Mouse (Mus musculus): ENCODE measurements around the gene Tsen15.
"Not testable (repeated sequence)": the region's sequence is repeated elsewhere in the genome, so short reads cannot be mapped to it uniquely, and the experiment has no call there.

The Tsen15 gene

DNA sequence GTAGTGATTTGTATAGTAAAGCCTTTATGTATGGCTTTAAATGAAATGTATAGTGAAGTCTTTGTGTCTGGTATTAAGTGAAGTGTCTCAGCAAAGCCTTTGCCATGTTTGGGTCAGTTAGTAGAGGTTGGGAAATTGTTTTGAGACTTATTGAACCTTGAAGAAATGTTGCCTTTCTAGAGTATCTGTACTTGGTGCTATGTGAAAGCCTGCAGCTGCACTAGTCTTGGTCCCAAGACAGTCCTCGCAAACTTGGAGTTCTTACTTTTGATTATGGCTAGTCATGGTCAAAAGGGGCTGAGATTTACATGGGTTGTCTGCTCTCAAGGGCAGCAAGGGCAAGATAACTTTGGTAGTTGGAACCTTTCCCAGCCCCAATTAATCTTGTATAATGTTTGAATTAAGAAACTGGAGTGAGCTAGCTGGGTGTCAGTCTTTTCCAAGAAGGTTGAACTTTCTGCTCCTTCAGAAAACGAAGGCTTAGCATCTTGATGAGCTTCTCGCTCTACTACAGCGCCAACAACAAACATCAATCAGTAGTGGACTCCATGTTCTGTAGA, 8.5 kb upstream of the Tsen15 start:
- in situ Hi-C loops (cut with MboI; ENCODE audit: low pct_unique_long_range_greater_than_20kb in 1 of 2, low sequenced_read_pairs in 2 of 2, unreplicated experiment in 1 of 2) = no loop called here

DNA sequence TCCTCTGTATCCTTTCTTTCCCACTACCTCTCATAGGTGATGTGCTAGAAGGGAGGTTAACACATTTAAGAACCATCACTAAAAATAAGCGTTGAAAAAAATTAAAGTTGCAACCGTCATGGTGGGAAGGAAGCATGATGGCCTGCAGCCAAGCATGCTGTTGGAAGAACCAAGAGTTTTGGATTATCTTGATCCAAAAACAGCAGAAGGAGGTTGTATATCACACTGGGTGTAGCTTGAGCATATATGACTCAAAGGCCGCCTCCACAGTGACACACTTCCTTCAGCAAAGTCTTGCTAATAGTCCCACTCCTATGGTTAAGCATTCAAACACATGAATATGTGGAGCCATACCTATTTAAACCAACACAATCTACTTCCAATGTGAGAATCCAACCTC, 7.6 kb upstream of the Tsen15 start:
- in situ Hi-C loops (cut with MboI; ENCODE audit: low pct_unique_long_range_greater_than_20kb in 1 of 2, low sequenced_read_pairs in 2 of 2, unreplicated experiment in 1 of 2) = no loop called here

DNA sequence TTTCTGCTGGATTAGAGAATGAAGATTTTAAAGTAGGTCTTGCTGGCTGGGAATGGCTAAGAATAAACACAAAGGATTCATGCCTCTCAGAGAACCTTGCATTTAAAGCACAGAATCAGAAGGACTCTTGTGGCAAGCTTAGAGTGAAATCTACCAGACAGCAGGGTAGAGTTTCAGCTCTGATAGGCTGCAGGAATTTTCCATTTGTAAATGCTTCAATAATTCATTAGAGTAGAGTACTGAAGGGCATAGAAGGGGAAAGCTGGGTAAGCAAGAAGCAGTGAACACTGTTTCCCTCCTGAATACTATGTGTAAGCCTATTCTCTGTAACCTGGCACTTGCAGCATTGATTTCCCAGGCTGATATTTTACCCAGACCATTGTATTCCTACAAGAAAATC, 2.8 kb upstream of the Tsen15 start:
- in situ Hi-C loops (cut with MboI; ENCODE audit: low pct_unique_long_range_greater_than_20kb in 1 of 2, low sequenced_read_pairs in 2 of 2, unreplicated experiment in 1 of 2) = no loop called here

DNA sequence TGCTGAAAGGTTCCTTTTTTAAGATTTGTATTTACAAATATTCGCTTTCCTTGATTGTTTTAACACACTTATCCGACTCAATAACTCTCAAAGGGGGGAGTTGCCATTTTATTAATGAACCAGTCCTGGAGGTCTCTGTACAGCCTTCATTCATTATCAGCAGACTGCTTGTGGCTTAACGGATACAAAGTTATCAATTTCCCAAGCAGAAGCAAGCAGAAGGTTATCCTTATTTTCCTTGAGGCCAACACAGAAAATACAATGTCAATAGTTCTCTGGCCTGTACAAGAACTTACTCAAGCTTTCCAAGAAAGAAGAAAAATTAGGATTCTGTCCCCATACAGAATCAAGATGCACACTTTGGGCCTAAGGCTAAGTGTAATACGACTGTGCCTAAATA, 795 bp downstream of the Tsen15 start:
- in situ Hi-C loops (cut with MboI; ENCODE audit: low pct_unique_long_range_greater_than_20kb in 1 of 2, low sequenced_read_pairs in 2 of 2, unreplicated experiment in 1 of 2) = not testable (repeated sequence)

DNA sequence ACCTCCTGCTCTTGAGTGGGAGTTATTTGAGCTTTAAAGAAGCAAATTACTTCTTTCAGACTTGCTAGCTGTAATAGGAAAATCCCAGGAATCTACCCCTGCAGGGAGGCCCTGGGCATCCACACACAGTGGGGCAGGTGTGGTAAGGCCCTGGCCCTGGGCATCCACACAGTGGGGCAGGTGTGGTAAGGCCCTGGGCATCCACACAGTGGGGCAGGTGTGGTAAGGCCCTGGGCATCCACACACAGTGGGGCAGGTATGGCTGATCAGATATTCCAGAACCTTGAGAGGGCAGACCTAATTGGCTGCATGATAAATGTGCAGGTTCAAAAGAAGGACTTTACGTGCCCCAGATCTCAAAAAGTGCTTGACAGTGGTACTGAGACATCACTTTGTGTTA, 1.9 kb downstream of the Tsen15 start:
- in situ Hi-C loops (cut with MboI; ENCODE audit: low pct_unique_long_range_greater_than_20kb in 1 of 2, low sequenced_read_pairs in 2 of 2, unreplicated experiment in 1 of 2) = no loop called here

DNA sequence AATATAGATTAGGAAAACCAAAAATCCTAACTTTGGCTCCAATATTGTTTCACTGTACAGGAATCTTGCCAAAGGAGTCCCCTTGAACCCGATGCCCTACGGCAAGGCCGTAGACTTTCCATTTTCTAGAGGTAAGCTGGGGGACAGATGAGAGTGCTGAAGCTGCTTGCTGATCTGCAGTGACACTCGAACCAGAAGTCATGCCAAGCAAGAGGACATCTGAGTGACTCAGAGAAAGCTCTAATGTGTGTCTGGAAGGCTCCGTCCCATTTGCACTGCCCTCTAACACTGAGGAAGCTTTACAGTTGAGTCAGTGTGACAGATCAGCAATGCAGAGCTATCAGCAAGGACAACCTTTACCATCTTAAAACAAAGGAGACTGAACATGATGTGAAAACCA, 8.2 kb downstream of the Tsen15 start:
- in situ Hi-C loops (cut with MboI; ENCODE audit: low pct_unique_long_range_greater_than_20kb in 1 of 2, low sequenced_read_pairs in 2 of 2, unreplicated experiment in 1 of 2) = no loop called here

DNA sequence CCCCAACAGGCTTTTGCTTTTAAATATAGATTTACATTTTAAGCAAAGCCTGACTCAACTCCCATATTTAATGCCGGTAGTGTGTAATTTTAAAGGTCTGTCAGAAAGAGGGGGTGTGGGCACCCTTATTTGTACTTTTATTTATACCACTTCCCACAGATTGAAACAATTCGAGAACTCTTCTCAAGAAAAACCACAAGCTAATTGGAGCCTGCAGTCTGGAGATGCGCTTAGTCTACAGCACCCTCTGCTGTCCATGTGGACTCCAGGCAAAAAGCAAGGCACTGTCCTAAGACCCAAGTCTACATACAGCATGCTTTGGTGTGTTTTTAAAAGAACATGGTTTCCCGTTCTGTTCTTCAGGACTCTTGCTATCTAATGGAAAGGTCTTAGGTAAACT, 17.3 kb downstream of the Tsen15 start:
- in situ Hi-C loops (cut with MboI; ENCODE audit: low pct_unique_long_range_greater_than_20kb in 1 of 2, low sequenced_read_pairs in 2 of 2, unreplicated experiment in 1 of 2) = no loop called here

DNA sequence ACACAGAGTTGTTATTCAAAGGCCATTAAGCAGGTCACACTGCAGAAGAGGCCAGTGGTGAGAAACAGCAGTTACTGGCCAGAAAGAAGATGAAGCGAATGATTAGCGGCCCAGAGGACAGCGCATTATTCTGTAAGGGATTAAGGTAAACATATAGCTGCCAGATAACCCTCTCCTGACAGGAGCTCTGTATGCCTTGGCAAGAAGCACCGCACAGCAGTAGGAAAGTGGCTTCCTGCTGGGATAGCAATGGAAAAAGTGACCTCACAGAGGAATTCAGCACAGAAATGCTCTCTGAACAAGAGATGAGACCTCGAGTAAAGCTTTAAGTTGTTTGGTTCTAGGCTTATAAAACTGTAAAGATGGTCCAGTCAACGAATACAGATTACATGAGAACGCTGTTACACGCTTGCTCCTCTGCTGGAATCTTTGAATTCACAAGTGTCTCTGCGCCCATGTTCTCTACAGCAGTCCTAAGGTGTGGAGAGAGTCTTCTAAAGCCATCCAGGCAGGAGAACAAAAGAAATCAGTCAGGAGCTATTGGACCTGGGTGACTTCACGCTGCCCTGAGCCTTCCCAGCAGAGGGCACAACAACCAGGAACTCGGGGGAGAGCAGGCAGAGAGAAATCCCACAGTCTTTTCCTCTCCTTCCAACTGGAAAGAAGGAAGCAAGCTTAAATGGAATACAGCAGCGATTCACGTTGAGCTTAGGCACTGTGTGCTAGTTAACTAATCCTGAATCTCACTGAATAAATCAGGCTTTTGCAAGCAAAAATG, 18.0 kb downstream of the Tsen15 start:
- in situ Hi-C loops (cut with MboI; ENCODE audit: low pct_unique_long_range_greater_than_20kb in 1 of 2, low sequenced_read_pairs in 2 of 2, unreplicated experiment in 1 of 2) = no loop called here

DNA sequence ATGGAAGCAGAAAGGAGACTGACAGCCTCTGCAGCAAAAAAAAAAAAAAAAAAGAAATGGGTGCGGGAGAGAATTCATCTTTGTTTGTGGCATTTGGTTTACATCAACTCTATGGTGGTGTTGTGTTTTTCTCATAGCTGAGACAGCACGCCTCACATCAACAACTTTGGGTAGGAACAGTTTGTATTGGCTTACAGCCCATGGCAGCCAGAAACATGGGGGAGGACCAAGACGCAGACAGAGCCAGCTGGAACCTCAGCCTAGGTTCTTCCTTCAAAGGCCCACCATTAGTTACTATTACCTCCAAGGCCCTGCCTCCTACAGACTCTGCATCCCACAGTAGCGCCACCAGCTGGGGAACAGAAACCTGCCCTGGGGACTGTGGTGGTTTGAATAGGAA, 29.8 kb downstream of the Tsen15 start:
- in situ Hi-C loops (cut with MboI; ENCODE audit: low pct_unique_long_range_greater_than_20kb in 1 of 2, low sequenced_read_pairs in 2 of 2, unreplicated experiment in 1 of 2) = no loop called here

DNA sequence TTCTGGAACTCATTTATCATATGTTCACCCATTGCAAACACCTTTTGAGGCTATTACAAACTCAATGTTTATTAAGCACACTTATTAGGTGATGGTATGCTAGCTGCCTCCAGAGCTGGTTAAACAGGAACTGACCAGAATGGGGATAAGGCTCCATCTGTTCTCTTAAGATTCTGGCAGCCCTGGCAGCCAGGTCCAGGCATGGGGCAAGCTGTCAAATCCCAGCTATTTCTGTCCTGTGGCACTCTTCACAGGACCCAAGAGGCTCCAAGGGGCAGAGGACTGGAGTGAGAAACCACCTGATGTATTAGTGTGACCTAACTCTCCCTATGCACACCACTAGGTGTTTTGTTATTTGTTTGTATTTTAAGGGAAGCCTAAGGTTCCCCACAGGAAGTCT, 38.5 kb downstream of the Tsen15 start:
- in situ Hi-C loops (cut with MboI; ENCODE audit: low pct_unique_long_range_greater_than_20kb in 1 of 2, low sequenced_read_pairs in 2 of 2, unreplicated experiment in 1 of 2) = no loop called here

DNA sequence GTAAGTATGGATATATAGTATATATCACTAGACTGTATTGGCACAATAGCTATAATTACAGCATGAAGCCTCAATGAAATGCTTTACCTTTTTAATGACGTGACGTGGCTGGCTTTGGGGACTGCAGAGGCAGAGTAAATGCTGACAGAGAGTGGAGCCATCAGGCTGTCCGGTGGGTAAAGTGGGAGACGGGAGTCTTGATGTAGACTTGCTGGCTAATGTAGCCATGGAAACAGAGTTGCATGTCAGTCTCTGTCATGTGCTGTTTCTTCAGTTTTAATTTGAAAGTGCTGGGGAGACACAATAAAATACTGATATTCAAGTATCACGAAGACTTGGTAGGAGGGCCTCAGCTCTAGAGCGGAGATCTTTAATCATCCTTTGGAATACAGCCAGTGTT, 62.5 kb downstream of the Tsen15 start:
- in situ Hi-C loops (cut with MboI; ENCODE audit: low pct_unique_long_range_greater_than_20kb in 1 of 2, low sequenced_read_pairs in 2 of 2, unreplicated experiment in 1 of 2) = no loop called here
